32 mouse cellular contexts compared by ENCODE assay signal in genomic region chr6:30563575-30563974, GRCm38 (mm10). TPM values are rescaled to one million over a fixed set of nuclear protein-coding genes. Genes with fewer than 3 reads are reported as not detected.
DNase-seq lines count a peak whose midpoint lies in the region; ATAC-seq and TF ChIP-seq lines count a peak whose summit lies in the region.
"Had no signal": no experiment of that assay in that cellular context is flagged by ENCODE, and none has a peak within 500 bp of the region (broad histone marks: within the 10 kb centered on the region; RNA-seq: fewer than 3 reads in every experiment).

No protein-coding gene starts in this region.

- intact Hi-C loops in heart, postnatal 14 days (cut with DNase I) = no loop called here

- TF ChIP-seq CTCF in intestine, postnatal 0 days (IDR thresholded peaks at IDR 0.05; ENCODE audit: low read depth) = no peak
- no peak for TF ChIP-seq CTCF in stomach, postnatal 0 days (IDR thresholded peaks at IDR 0.05; ENCODE audit: low read depth)

- no peak for TF ChIP-seq EP300 in stomach, postnatal 0 days (optimal IDR thresholded peaks at IDR 0.05)

- no peak overlapping the region for H3K27ac ChIP-seq in heart, embryonic 10.5 days
- H3K27ac ChIP-seq in intestine, postnatal 0 days (ENCODE audit: low read depth, low read length) = no peak overlapping the region
- H3K27ac ChIP-seq in stomach, postnatal 0 days (replicated peaks) = no peak overlapping the region
- H3K27ac ChIP-seq: embryonic facial prominence, embryonic 13.5 days; embryonic facial prominence, embryonic 15.5 days; forebrain, embryonic 10.5 days; forebrain, embryonic 12.5 days had no signal

- no peaks in the 10 kb centered on the region for H3K9me3 ChIP-seq in heart, embryonic 10.5 days
- no peaks in the 10 kb centered on the region for H3K9me3 ChIP-seq in intestine, postnatal 0 days (ENCODE audit: control insufficient read depth)
- no peaks in the 10 kb centered on the region for H3K9me3 ChIP-seq in stomach, postnatal 0 days (ENCODE audit: control insufficient read depth, low read length)
- H3K9me3 ChIP-seq: embryonic facial prominence, embryonic 13.5 days; embryonic facial prominence, embryonic 15.5 days; forebrain, embryonic 10.5 days; forebrain, embryonic 12.5 days; G1E had no signal

- H3K4me1 ChIP-seq in heart, embryonic 10.5 days = peaks cover 14% of the 10 kb centered on the region
- no peaks in the 10 kb centered on the region; the same call in 1 of the 2 replicates for H3K4me1 ChIP-seq in intestine, postnatal 0 days (replicated peaks; ENCODE audit: control insufficient read depth, insufficient read depth, low read length)
- H3K4me1 ChIP-seq in stomach, postnatal 0 days (replicated peaks; ENCODE audit: control insufficient read depth, insufficient read depth) = no peaks in the 10 kb centered on the region
- H3K4me1 ChIP-seq: embryonic facial prominence, embryonic 13.5 days; embryonic facial prominence, embryonic 15.5 days; forebrain, embryonic 10.5 days; forebrain, embryonic 12.5 days had no signal

- no peaks in the 10 kb centered on the region for H3K36me3 ChIP-seq in heart, embryonic 10.5 days
- no peaks in the 10 kb centered on the region for H3K36me3 ChIP-seq in intestine, postnatal 0 days (ENCODE audit: control insufficient read depth, insufficient read depth)
- no peaks in the 10 kb centered on the region for H3K36me3 ChIP-seq in stomach, postnatal 0 days (ENCODE audit: control insufficient read depth, insufficient read depth, low read length)
- H3K36me3 ChIP-seq: embryonic facial prominence, embryonic 13.5 days; embryonic facial prominence, embryonic 15.5 days; forebrain, embryonic 10.5 days; forebrain, embryonic 12.5 days; G1E had no signal

- no peak overlapping the region for H3K4me3 ChIP-seq in heart, embryonic 10.5 days
- H3K4me3 ChIP-seq in intestine, postnatal 0 days (ENCODE audit: low read depth, low read length) = no peak overlapping the region
- H3K4me3 ChIP-seq in stomach, postnatal 0 days (ENCODE audit: low read depth, low read length) = no peak overlapping the region
- H3K4me3 ChIP-seq: embryonic facial prominence, embryonic 13.5 days; embryonic facial prominence, embryonic 15.5 days; erythroblast, embryonic 14.5 days; forebrain, embryonic 10.5 days; forebrain, embryonic 12.5 days had no signal

- no peak overlapping the region for H3K4me2 ChIP-seq in intestine, postnatal 0 days (replicated peaks; ENCODE audit: low read depth)
- no peak overlapping the region for H3K4me2 ChIP-seq in stomach, postnatal 0 days (replicated peaks; ENCODE audit: low read depth)
- H3K4me2 ChIP-seq: embryonic facial prominence, embryonic 13.5 days; embryonic facial prominence, embryonic 15.5 days; forebrain, embryonic 12.5 days had no signal

- H3K9ac ChIP-seq in intestine, postnatal 0 days (ENCODE audit: low read depth, low read length) = no peak overlapping the region
- no peak overlapping the region for H3K9ac ChIP-seq in stomach, postnatal 0 days (ENCODE audit: low read length)
- H3K9ac ChIP-seq: embryonic facial prominence, embryonic 13.5 days; embryonic facial prominence, embryonic 15.5 days; forebrain, embryonic 12.5 days had no signal

- H3K27me3 ChIP-seq in heart, embryonic 10.5 days (ENCODE audit: insufficient read depth, poor library complexity, severe bottlenecking) = no peaks in the 10 kb centered on the region
- no peaks in the 10 kb centered on the region for H3K27me3 ChIP-seq in intestine, postnatal 0 days (replicated peaks; ENCODE audit: control insufficient read depth, insufficient read depth, low read length)
- no peaks in the 10 kb centered on the region for H3K27me3 ChIP-seq in stomach, postnatal 0 days (ENCODE audit: control insufficient read depth, insufficient read depth, low read length)
- H3K27me3 ChIP-seq: CH12.LX; embryonic facial prominence, embryonic 13.5 days; embryonic facial prominence, embryonic 15.5 days; forebrain, embryonic 12.5 days had no signal

- peak; percentile 43 for DNase-seq in heart, embryonic 10.5 days (ENCODE audit: low spot score)
- DNase-seq in heart, postnatal 14 days = no peak
- peak; percentile 60 for DNase-seq in urinary bladder, postnatal 14 days (ENCODE audit: low spot score)
- DNase-seq in urinary bladder, adult 2 months (ENCODE audit: low spot score) = no peak
- peak; percentile 23 for DNase-seq in stomach, postnatal 0 days (ENCODE audit: low spot score)
- no peak for DNase-seq in right cerebral cortex, adult 18-20 months
- no peak for DNase-seq in lung, adult 18-20 months
- DNase-seq: adrenal gland, postnatal 10 days; adrenal gland, postnatal 25 days; B cell, adult 2 months; cerebellum, adult 11 months; cerebellum, adult 18-20 months; cerebellum, adult 8-10 months; cerebellum, adult 9-11 months; cerebellum, postnatal 14 days; cerebellum, postnatal 36 days; embryo, embryonic 11 days had no signal

- WGBS in heart, embryonic 10.5 days = 80% methylated on average over 6 of the region's 6 CpGs
- 33% methylated on average over 6 of the region's 6 CpGs for WGBS in intestine, postnatal 0 days
- WGBS in stomach, postnatal 0 days = 43% methylated on average over 6 of the region's 6 CpGs

- peak; percentile 82 for ATAC-seq in intestine, postnatal 0 days
- ATAC-seq in stomach, postnatal 0 days (ENCODE audit: low FRiP score, low TSS enrichment) = peak; percentile 80
- ATAC-seq: activated CD4-positive, CD25-positive, alpha-beta regulatory T cell, adult 4 months; CD4-positive, CD25-positive, alpha-beta regulatory T cell, adult 4 months; forebrain, embryonic 14.5 days; Patski had no signal

RNA-seq across cellular contexts. Expression of gene Cpa4, which starts 4.6 kb away (rescaled TPM):
- polyA plus RNA-seq in heart, embryonic 10.5 days (2016; fragmentation: Nextera tagmentation; extraction: Ambion mirVana) = 1.2 and 1.7 TPM in 2 replicates
- total RNA-seq in heart, postnatal 14 days (2021) = not detected
- polyA plus RNA-seq in urinary bladder, adult 2 months (2012; rRNA removed) = not detected in 2 replicates
- 0.04 and 0.07 TPM in 2 replicates for polyA plus RNA-seq in intestine, postnatal 0 days (2015; fragmentation: Nextera tagmentation; extraction: Ambion mirVana)
- 32.7 and 33.7 TPM in 2 replicates for polyA plus RNA-seq in stomach, postnatal 0 days (2015; fragmentation: Nextera tagmentation; extraction: Ambion mirVana)
- total RNA-seq: CH12.LX; common myeloid progenitor, adult 5-6 weeks had no signal
- polyA plus RNA-seq: CD4-positive, CD25-positive, alpha-beta regulatory T cell, adult 4 months; erythroblast, embryonic 14.5 days; G1E; Patski had no signal

RNA-seq across cellular contexts. Expression of gene Cpa2, which starts 22.2 kb away (rescaled TPM):
- polyA plus RNA-seq in heart, embryonic 10.5 days (2016; fragmentation: Nextera tagmentation; extraction: Ambion mirVana) = 17.8 and 29.1 TPM in 2 replicates
- total RNA-seq in heart, postnatal 14 days (2021) = not detected
- polyA plus RNA-seq in urinary bladder, adult 2 months (2012; rRNA removed) = 0.16 and 0.18 TPM in 2 replicates
- 2.9 and 3.3 TPM in 2 replicates for polyA plus RNA-seq in intestine, postnatal 0 days (2015; fragmentation: Nextera tagmentation; extraction: Ambion mirVana)
- polyA plus RNA-seq in stomach, postnatal 0 days (2015; fragmentation: Nextera tagmentation; extraction: Ambion mirVana) = 1.7 and 2.6 TPM in 2 replicates
- total RNA-seq: CH12.LX; common myeloid progenitor, adult 5-6 weeks; G1E had no signal
- polyA plus RNA-seq: adrenal gland, adult 2 months; erythroblast, embryonic 14.5 days; G1E; Patski had no signal

RNA-seq across cellular contexts. Expression of gene Cpa5, which starts 47.2 kb away (rescaled TPM):
- polyA plus RNA-seq in heart, embryonic 10.5 days (2016; fragmentation: Nextera tagmentation; extraction: Ambion mirVana) = 0.97 and 2.1 TPM in 2 replicates
- not detected for total RNA-seq in heart, postnatal 14 days (2021)
- polyA plus RNA-seq in urinary bladder, adult 2 months (2012; rRNA removed) = 0.03 TPM in 1 of 2 replicates, not detected in the other
- polyA plus RNA-seq in intestine, postnatal 0 days (2015; fragmentation: Nextera tagmentation; extraction: Ambion mirVana) = not detected in 2 replicates
- 0.16 and 0.18 TPM in 2 replicates for polyA plus RNA-seq in stomach, postnatal 0 days (2015; fragmentation: Nextera tagmentation; extraction: Ambion mirVana)
- total RNA-seq: adrenal gland, adult 2 months; adrenal gland, postnatal 10 days; adrenal gland, postnatal 25 days; adrenal gland, postnatal 4 days; CH12.LX; common myeloid progenitor, adult 5-6 weeks; G1E had no signal
- polyA plus RNA-seq: activated CD4-positive, CD25-positive, alpha-beta regulatory T cell, adult 4 months; adrenal gland, adult 2 months; CD4-positive, CD25-positive, alpha-beta regulatory T cell, adult 4 months; erythroblast, embryonic 14.5 days; G1E had no signal

RNA-seq across cellular contexts. Expression of gene Ssmem1, which starts 53.9 kb away (rescaled TPM):
- polyA plus RNA-seq in heart, embryonic 10.5 days (2016; fragmentation: Nextera tagmentation; extraction: Ambion mirVana) = 0.16 TPM in 1 of 2 replicates, not detected in the other
- total RNA-seq in heart, postnatal 14 days (2021) = under 1 TPM in 1 of 2 experiments, not detected in 1; 0.24 TPM
- 0.04 and 0.07 TPM in 2 replicates for polyA plus RNA-seq in urinary bladder, adult 2 months (2012; rRNA removed)
- polyA plus RNA-seq in intestine, postnatal 0 days (2015; fragmentation: Nextera tagmentation; extraction: Ambion mirVana) = not detected in 2 replicates
- polyA plus RNA-seq in stomach, postnatal 0 days (2015; fragmentation: Nextera tagmentation; extraction: Ambion mirVana) = not detected in 2 replicates
- total RNA-seq: common myeloid progenitor, adult 5-6 weeks had no signal
- polyA plus RNA-seq: activated CD4-positive, CD25-positive, alpha-beta regulatory T cell, adult 4 months; adrenal gland, adult 2 months; CD4-positive, CD25-positive, alpha-beta regulatory T cell, adult 4 months; embryonic facial prominence, embryonic 13.5 days; erythroblast, embryonic 14.5 days; G1E had no signal

RNA-seq across cellular contexts. Expression of gene Tmem209, which starts 54.0 kb away (rescaled TPM):
- polyA plus RNA-seq in heart, embryonic 10.5 days (2016; fragmentation: Nextera tagmentation; extraction: Ambion mirVana) = 38.2 and 41.1 TPM in 2 replicates
- total RNA-seq in heart, postnatal 14 days (2021) = 1 to 10 TPM; 6.9 to 7.6 TPM
- polyA plus RNA-seq in urinary bladder, adult 2 months (2012; rRNA removed) = 23.8 and 26.2 TPM in 2 replicates
- 10.2 and 11.2 TPM in 2 replicates for polyA plus RNA-seq in intestine, postnatal 0 days (2015; fragmentation: Nextera tagmentation; extraction: Ambion mirVana)
- polyA plus RNA-seq in stomach, postnatal 0 days (2015; fragmentation: Nextera tagmentation; extraction: Ambion mirVana) = 13.0 and 13.7 TPM in 2 replicates

Comparison
In these comparisons a context has a peak if more than half of its experiments do, and no peak if none do; other contexts are left out.
1. DNase-seq: peak in heart, embryonic 10.5 days (single experiment), urinary bladder, postnatal 14 days (single experiment) and stomach, postnatal 0 days (single experiment); none in heart, postnatal 14 days (0 of 2), urinary bladder, adult 2 months (single experiment), right cerebral cortex, adult 18-20 months (single experiment) and lung, adult 18-20 months (0 of 2).
2. RNA of gene Cpa4, which starts 4.6 kb away (polyA plus RNA-seq): 32.7 to 33.7 TPM in stomach, postnatal 0 days; 1.2 to 1.7 TPM in heart, embryonic 10.5 days, 0.04 to 0.07 TPM in intestine, postnatal 0 days and not detected in urinary bladder, adult 2 months; every median in the first group is over 10 times any median in the second.